Mouse (Mus musculus) cerebellum, adult 2 months (tissue): ENCODE results near the gene Cd47.

Experiments
- CTCF ChIP-seq: fragments of 200-500 bp; IDR thresholded peaks from 2 replicates; pipeline ENCODE4 v1.5.1; 2011; ENCODE audit warnings: low read depth, mild to moderate bottlenecking, control low read depth, low read length, moderate library complexity, borderline replicate concordance; ENCODE audit not compliant: insufficient read depth
- POLR2A ChIP-seq: fragments of 200-500 bp; IDR thresholded peaks from 2 replicates; pipeline ENCODE4 v1.6.1; 2011; ENCODE audit warnings: low read length, control low read depth, borderline replicate concordance; ENCODE audit not compliant: insufficient read depth

GRCm38 (mm10) chr16:49798790-49799189 is 1.5 kb upstream of the Cd47 start:
- TF ChIP-seq CTCF (no peak), POLR2A (no peak)
